Mouse (Mus musculus) right cerebral cortex, postnatal 36 days (tissue): Measurements from ENCODE around the gene Ppp1r9a.

ENCODE experiments used
- DNase-seq, 2 experiments: peaks; one replicate each; pipeline ENCODE4 v3.0.0; 2022; ENCODE audit warnings: low spot score in 2 of 2, mixed read lengths in 1 of 2

Gene Ppp1r9a

DNA sequence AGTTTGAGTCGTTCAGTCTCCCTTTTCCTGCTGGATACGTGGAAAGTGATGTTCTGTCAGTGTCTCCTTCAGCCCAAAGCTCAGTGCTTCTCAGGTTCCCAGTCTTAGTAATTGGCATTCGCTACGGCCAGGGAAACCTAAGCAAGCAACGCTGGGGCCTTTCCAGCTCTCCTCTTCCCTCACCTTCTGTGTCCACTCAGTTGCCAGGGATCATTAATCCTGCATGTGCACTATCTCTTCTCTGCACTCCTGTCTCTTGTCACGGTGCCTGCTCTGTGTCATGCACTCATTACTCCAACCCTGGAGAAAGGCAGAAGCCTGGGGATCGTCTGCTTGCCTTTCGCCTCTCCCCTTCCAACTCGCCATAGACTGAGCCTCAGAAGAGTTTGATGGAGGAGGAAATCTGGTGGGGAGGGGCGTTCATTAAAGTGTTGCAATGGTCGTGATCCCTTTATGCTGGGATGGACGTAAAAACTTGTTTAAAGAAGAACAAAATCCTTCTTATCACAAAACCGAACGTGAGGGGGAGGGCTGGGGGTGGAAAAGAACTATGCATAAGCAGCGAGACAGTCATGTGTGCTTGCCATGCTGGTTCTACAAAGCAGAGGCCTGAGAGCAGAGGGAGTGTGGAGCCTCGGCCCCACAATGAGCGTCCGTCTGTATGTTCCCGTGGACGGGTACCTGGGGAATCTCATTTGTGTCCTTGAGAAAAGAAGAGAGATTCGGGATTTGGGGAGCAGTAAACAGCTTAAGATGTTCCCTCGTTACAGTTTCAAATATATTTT is 103.0 kb downstream of the Ppp1r9a start:
- DNase-seq = no peak

DNA sequence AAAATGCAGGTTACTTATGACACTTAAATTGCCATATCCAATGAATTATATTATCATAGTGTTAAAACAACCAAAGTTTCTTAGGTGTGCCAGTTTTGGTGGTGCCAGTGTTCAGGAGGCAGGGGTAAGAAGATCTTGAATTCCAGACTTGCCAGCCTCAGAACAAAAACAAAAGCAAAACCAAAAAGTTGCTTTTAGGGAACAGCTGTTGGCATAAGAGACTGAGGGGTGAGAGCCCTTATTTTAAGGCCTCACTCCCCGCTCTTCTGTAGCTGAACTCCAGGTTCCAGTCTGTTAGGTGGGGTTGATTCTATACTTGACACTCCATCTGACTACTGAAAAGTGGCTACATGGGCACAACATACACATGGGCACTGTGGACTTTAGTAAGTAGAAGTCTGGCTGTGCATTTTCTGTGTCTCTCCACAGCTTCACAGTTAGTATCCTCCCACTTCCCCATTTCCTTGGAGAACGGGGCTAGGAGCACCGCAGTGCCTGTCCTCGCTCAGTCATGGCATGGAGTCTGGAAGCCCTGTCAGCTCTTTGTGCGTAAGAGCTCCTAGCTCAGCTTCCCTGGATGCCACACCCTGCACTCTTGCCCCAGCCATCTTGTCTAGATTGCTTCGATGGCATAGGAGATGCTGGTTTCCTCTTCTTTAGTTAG is 103.7 kb downstream of the Ppp1r9a start:
- peak in 1 of 2 experiments; percentile 23 for DNase-seq

DNA sequence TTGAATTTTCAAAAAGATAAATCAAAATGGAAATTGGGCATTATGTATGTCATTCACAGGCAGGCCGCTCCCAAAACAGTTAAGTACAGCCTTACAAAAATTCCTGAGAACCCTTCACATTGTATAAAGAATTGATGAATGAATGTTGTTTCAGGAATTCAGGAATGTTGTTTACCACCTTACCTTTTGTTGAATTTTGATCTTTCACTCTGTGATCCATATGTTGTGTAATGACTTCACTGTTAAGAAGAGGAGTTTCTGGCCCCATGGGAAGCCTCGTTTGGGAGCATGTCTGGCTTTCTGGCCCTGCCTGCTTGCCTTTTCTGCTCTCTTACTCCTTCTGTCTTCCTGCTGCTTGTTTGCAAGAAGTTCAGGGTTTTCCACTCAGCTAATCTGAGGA is 105.4 kb downstream of the Ppp1r9a start:
- no peak for DNase-seq

DNA sequence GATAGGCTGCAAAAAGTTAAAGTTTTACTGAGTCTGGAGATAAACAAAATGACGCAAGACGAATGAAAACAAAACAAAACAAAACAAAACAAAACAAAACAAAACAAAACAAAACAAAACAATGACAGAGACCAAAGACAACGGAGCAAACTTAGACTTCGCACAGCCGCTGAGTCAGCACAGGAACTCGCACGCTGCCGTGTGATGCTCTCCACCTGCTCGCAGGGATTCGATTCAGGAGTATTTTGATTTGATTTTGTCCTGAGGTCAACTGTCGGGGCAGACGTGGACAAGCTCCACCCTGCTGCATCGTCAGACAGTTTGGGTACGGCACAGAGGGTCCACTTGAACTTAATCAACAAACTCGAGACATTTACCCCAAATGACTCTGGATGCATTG is 105.9 kb downstream of the Ppp1r9a start:
- no peak for DNase-seq

DNA sequence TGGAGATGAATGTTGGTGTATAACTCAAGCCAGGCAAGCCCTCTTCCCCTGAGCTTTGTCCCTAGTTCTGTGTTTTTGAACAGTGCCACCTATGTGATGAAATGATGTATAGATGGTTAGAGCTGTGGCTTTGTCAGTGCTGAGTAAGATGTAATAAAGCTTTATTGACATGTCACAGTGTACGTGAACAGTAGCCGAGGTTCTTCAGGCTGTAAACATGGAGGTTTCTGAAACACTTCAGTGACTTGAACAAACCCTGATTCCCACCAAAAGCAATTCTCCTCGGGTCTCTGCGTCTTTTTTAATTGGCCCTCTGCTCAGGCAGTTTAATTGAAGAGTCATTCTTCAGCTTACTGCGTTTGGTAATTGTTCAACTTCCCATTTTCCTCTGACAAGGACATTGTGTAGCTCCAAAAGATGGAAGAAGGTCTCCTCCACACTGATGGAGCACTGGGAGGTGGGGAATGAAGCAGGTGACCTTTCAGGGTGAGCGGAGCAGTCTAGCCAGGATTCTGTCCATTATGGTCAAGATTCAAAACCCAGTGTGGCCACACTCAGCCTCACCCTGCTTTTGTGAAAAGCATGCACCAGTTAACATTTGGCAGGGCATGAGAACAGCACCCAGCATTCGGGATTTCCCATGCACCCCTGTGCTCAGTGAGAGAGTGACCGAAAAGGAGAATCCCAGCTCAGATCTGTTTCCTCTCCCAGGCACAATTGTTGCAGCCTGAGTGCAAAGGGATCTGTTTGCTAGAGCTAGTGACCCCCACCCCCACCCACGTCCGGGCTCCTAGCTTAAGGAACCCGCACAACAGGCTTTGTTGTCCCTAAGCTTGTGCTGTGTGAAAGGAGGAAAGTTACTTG is 108.1 kb downstream of the Ppp1r9a start:
- DNase-seq = no peak

DNA sequence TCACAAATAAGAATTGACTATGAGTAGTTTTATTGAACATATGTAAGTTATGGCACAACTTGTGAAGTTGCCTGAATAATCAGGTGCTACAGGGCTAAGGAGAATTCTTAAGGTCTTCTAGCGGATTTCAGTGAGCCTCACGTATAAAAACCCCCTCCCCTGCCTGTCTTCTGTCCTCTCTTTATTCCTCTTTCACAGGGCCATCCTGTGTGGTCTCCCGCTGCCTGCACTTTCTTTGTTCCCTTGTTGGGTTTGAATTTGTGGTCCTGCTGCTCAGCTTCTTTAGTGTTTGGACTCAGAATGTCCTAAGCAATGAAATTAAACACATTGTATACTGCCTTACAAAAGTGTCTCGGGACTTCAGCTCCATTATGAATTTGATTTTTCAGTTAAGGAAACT is 110.1 kb downstream of the Ppp1r9a start:
- DNase-seq = no peak

DNA sequence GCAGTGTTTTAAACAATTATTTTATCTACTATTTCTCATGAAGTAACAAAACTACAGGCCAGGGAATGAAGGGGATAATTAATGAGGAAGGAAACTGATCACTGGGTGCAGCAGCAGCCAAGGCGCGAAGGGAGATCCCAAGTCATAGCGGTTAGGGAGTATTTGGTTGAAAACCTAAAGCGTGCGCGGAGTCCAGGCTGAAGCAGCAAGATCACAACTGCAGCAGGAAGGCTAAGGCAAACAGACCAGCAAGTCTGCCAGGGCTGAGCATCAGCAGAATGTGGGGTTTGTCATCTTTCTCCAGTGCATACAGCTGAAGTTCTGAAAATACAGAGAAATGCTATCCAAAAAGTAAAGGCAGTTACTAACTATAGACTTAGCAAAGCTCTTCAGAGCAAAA is 111.8 kb downstream of the Ppp1r9a start:
- DNase-seq = no peak

DNA sequence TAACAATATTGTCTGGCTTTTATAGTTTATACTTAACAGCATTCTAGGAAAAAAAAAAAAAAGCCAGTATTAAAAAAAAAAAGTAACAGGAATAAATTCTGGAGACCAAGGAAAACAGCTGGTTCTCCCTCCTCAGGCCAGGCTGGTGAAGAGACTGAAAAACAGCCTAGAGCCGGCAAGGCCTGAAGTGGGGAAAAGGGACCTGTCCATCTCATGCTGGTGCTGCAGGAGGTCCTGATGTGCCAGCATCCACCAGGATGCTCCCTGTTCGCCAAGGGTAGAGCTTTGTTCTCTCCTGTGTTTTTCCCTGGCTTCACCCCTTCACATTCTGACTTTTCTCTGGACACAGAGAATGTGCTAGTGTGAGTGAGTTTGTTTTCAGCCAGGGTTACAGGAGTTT is 112.5 kb downstream of the Ppp1r9a start:
- no peak for DNase-seq

DNA sequence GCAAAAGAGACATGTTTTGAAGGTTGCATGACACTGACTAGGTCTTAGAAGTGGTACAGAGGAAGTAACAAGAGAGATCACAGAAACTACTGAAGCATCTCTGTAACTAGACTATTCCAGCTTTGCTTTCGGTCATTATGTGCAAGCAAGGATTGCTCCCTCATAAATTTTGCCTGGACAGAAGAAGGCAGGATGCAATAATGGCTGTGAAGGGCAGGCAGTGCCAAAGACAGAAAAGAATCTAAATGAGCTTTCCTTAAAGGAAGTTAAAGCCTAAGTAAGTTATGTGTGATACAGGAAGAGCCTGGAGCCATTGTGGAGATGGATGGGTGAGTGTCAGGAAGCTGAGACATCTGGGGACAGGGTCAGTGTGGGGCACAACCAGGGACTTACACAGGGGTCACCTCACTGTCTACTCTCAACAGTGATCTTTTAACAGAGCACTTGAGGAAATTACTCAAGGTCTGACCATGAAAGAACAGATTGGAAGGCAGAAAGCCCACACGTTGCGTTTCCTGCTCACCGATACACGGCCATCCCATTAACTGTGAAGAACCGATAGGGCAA is 115.3 kb downstream of the Ppp1r9a start:
- DNase-seq = no peak

DNA sequence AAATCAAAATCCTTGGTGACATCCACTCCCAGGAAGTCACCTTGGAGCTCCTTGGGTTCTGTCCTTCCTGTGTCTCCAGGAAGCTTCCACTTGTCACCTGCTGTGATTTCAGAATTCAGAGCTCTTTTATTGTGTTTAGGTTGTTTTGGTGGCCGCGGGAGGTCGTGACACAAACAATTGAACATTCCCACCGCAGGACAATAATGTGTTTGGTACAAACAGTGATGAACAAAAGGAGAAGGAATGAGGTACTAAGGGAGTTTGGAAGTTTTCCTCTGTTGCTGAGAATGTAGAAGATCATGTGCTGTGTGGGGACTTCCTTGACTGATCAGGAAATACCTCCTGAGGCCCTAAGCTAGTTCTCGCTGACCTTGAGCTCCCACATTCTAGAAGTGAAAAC is 116.5 kb downstream of the Ppp1r9a start:
- DNase-seq = no peak

DNA sequence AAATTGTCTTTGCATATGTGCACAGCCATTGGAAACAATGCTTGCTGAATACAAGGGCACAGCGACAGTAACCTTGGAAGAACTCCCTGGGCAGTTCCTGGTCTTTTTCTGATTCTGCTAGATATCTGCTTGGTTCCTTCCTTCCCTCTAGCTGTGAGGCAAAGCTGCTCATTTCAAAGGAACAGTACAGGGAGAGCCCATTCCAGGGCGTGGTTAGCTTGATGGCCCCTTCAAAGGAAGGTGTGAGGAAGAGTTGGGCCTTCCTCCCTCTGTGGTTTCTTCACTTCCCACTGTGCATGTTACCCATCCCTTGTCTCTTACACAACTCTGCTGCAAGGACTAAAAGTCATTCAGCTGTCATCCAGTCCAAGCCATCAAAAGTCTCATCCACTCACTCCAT is 117.3 kb downstream of the Ppp1r9a start:
- DNase-seq = no peak

DNA sequence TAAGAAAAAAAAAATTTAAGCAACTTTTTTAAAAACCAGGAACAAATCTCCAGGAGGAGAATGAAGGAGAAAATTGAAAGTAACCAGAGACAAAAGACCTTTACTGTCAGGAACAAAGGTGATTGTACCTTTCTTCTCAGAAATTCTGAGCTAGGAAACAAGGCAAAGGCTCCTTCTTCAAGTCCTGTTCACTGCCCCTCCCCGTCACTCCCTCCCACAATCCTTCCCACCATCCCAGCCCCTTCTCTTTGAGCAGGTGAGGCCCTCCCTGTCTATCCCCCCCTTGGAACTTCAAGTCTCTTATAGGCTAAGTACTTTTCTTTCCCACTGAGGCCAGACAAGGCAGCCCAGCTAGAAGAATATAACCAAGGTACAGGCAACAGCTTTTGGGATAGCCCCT is 117.8 kb downstream of the Ppp1r9a start:
- no peak for DNase-seq

DNA sequence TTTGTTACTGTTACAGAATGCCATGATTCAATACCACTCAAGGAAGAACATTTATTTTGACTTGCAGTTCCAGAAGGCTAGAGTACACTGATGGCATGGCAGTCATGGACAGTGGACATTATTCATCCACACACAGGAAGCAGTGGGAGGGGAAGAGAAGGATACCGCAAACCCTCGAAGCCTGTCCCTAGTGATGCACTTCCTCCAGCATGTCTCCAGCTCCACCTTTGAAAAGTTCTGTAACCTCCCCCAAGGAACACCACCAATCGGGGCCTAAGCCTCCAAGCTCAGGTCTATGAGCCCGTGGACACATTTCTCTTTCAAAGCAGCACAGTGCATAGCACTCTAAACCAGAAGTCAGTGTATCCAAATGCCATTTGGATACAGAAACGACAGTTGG is 120.0 kb downstream of the Ppp1r9a start:
- no peak for DNase-seq

DNA sequence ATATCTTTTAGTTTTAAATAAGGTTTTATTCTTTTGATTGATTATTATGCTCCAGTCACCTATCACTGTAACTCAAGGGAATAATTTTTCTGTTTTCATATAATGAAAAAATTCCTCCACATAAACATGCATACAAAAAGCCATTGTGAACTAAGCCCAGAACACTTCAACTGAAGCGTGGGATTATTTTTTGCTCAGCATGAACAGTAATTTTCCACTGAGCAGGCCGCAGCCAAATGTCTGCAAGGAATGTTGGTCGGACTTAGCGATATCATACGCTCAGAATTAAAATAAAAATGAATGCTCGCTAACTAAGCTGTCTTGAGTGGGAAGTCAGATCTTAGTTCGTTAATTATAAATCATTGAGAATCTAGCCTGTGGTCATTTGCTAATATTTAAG is 122.2 kb downstream of the Ppp1r9a start:
- DNase-seq = no peak

DNA sequence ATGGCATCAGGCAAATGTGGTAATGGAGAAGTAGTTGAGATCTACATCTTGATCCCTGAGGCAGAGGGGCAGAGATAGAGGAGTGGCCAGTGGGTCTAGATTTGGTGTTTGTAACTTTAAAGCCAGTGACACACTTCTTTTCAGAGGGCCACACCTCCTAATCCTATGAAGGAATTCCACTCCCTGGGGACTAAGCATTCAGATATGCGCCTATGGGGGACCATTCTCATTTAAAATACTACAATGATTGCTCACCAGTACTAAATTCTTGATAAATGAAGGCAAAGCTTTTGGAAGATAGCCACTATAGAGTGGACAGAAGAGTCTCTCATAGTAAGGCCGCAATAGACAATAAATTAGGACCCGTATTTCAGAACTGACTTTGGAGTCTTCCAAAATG is 124.1 kb downstream of the Ppp1r9a start:
- no peak for DNase-seq

DNA sequence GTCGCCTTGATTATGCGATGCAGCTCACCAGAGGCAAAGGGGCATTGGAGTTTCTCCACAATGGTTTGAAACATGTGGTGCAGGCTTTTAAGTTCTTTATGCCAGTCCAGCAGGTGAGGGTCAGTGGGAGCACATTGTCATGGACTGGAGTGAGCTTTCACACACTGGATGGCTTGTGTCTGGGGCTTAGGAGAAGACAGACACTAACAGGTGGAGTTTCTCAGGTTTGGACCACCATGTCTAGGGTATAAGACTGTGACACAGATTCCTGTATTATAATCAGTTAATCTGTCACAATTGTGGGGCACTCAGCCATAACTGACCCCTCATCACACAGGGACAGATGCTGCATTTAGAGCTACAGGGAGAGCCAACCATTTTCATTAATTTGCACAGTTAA is 124.5 kb downstream of the Ppp1r9a start:
- no peak for DNase-seq

DNA sequence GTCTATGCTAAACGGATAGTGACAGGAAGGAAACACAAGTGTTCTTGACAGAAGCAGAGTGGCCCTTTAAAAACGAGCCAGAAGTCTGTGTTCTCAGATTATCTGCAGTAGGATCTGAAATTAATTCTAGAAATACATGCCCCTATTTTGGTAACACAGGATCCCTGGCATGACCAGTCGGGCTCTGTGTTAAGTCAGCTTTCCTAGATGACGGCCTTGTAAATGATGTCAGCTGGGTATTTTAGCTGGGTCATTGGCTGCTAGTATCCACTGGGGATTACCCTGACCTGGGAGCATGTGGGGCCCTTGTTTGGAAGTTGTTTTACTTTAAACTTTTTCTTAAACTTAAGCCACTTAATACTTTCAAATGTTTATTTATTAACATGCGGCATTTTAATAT is 125.1 kb downstream of the Ppp1r9a start:
- DNase-seq = no peak

DNA sequence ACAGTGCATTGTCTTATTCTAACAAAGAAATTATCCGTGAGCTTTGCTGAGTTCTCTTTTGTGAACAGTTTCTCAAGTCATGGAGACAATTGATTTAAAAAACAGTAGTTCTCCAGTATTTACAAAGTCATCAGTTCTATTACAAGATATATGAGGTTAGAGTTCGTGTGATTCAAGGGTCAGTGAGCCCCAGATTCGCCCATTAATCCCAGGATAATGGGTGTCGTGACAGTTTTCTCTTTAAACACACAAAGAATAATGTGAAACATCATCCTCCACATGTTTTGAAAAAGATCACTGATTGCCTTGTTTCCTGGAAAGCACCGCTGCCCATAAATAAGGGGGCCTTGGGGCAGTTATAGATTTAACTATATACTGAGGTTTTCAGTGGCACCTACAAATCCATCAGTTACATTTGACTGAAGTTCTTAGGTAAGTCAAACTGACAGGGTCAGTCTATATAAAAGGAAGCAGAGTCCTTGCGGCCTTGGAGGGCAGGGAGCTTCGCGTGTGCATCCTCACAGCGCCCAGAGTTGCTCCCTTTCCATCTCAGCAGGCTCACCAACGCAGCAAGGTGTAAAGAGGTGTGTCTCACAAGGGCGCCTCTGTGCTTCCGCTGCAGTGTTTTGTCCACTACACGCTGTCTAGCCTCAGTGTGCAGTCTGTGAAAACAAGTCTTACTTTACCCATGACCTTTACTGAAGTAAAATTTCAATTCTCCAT is 126.6 kb downstream of the Ppp1r9a start:
- DNase-seq = no peak

DNA sequence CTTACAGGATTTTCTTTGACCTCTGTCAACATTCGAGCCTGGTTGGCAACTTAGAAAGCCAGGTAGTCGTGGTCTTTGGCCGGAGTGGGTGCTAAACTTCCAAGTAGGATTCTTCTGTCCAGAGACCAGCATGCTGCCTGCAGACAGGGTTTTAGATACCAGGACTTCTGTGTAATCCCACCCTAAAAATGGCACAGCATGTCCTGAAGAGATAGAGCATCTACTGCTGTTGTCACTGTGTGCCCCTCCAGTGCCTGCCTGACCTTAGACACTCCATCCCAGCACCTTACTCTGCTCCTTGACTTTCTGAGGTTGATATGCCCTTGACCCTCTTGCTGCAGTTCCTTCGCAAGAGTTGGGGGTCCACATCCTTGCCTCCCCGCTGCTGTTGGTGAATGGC is 127.2 kb downstream of the Ppp1r9a start:
- DNase-seq = no peak

DNA sequence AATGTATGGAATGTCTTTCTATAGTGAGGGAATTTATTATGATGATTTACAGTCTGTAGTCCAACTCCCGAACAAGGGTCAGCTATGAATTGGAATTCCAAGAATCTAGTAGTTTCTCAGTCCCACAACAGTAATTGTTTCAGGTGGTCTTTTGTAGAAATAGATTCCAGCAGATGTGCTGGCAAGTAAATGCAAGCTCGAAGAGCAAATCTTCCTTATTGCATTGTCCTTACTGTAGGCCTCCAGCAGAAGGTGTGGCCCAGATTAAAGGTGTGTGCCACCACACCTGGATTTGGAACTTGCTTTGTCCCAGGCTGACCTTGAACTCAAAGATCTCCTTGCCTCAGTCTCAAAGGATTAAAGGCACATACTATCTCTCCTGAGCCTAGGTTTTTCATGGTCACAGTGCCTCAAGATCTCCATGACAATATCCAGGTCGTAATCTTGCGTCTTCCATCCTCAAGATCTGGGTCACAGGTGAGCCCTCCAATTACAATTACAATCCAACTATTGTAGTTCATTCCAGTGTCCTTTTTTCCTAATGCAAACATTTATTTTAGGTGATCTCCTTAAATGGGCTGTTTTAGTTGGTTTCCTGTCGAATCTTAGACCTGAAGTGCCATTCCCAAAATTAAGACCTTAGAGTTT is 130.4 kb downstream of the Ppp1r9a start:
- no peak for DNase-seq

DNA sequence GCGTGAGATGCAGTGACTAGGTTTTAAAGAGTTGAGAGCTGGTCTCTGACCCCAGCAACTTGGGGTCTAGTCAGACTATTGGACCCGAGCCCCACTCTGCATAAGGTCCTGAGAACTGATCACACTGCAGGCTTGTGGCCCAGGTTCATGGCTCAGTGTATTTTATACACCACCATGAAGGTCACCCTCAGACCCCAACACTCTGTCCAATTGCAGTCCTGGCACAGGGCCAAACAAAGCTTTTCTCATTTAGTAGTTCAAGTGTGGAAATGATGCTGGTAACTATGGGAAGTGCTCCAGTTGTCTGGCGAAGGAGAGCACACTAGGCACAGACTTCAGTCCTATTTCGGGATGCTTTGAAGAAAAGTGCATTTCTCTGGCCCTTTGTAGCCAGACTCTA is 134.5 kb downstream of the Ppp1r9a start:
- no peak for DNase-seq
